Mouse (Mus musculus) heart, embryonic 16.5 days (tissue): Measurements from ENCODE around the gene Wdr6. TPM values are rescaled to one million over a fixed set of nuclear protein-coding genes. Genes with fewer than 3 reads are reported as not detected.

Experiments used
- ATAC-seq: fragments of 200-750 bp; cut with Nextera tagmentation; replicated peaks from 2 replicates; pipeline ENCODE4 v1.8.0; 2017; ENCODE audit warnings: moderate number of reproducible peaks; ENCODE audit not compliant: insufficient read depth, low FRiP score; ENCODE audit errors: extremely low read depth
- H3K27ac ChIP-seq: fragments of 300-500 bp; sonication (generic); 2 replicates; pipeline ENCODE4 v1.5.1; 2014; ENCODE audit warnings: mild to moderate bottlenecking, low read length, control low read depth, moderate library complexity
- H3K27me3 ChIP-seq: fragments of 300-500 bp; sonication (generic); 2 replicates; pipeline ENCODE4 v1.6.1; 2014; ENCODE audit warnings: low read length, mixed read lengths; ENCODE audit not compliant: control insufficient read depth, insufficient read depth
- H3K36me3 ChIP-seq: fragments of 300-500 bp; sonication (generic); 2 replicates; pipeline ENCODE4 v1.6.1; 2014; ENCODE audit not compliant: control insufficient read depth, insufficient read depth
- H3K4me1 ChIP-seq: fragments of 300-500 bp; sonication (generic); 2 replicates; pipeline ENCODE4 v1.6.1; 2014; ENCODE audit warnings: low read length, mixed read lengths; ENCODE audit not compliant: control insufficient read depth, insufficient read depth
- H3K4me2 ChIP-seq: fragments of 300-500 bp; sonication (generic); 2 replicates; pipeline ENCODE4 v1.6.1; 2014; ENCODE audit warnings: low read depth, mild to moderate bottlenecking, control low read depth, low read length
- H3K4me3 ChIP-seq: fragments of 300-500 bp; sonication (generic); 2 replicates; pipeline ENCODE4 v1.5.1; 2014; ENCODE audit warnings: mild to moderate bottlenecking, control low read depth, low read length
- H3K9ac ChIP-seq: fragments of 300-500 bp; sonication (generic); 2 replicates; pipeline ENCODE4 v1.6.1; 2014; ENCODE audit warnings: low read length, control low read depth
- H3K9me3 ChIP-seq: fragments of 300-500 bp; sonication (generic); replicated peaks from 2 replicates; pipeline ENCODE4 v1.6.1; 2016; ENCODE audit warnings: low read length; ENCODE audit not compliant: control insufficient read depth
- WGBS: fragments of 180-500 bp; shearing (Covaris S2); extraction: QIAGEN DNeasy Blood & Tissue Kit; methylation state at CpG from one replicate; pipeline ENCODE4 v1.1.7; 2014; 5-methylcytosine and 5-hydroxymethylcytosine counted together
- polyA plus RNA-seq: library from polyadenylated mRNA; unstranded; fragments of >200 nt; fragmentation: Nextera tagmentation; extraction: Ambion mirVana; gene quantifications from 2 replicates; pipeline ENCODE4 v1.2.1, GENCODE M21; 2015

Gene Wdr6
- polyA plus RNA-seq, 1 experiment from 2014 or later, result 48.3 TPM

DNA sequence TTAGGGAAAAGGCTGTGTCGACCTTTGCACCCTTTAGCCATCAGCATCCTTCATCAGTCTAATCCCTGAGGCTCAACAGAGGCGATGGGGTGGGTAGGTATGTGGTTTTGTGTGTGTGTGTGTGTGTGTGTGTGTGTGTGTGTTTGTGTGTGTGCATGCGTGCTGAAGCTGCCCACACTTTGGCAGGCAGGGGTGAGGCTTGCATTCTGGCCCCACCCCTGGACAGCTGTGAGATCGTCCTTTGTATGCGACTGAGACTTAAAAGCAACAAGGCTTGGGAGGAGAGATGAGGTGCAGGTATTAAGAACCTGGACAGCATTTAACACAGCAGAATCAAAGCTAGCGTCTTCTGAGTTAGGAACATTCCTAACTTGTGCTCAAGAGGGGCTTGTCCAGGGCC is 1.5 kb downstream of the Wdr6 start:
- H3K36me3 ChIP-seq, result peaks cover 23% of the 10 kb centered on the region
- ATAC-seq, result no peak

DNA sequence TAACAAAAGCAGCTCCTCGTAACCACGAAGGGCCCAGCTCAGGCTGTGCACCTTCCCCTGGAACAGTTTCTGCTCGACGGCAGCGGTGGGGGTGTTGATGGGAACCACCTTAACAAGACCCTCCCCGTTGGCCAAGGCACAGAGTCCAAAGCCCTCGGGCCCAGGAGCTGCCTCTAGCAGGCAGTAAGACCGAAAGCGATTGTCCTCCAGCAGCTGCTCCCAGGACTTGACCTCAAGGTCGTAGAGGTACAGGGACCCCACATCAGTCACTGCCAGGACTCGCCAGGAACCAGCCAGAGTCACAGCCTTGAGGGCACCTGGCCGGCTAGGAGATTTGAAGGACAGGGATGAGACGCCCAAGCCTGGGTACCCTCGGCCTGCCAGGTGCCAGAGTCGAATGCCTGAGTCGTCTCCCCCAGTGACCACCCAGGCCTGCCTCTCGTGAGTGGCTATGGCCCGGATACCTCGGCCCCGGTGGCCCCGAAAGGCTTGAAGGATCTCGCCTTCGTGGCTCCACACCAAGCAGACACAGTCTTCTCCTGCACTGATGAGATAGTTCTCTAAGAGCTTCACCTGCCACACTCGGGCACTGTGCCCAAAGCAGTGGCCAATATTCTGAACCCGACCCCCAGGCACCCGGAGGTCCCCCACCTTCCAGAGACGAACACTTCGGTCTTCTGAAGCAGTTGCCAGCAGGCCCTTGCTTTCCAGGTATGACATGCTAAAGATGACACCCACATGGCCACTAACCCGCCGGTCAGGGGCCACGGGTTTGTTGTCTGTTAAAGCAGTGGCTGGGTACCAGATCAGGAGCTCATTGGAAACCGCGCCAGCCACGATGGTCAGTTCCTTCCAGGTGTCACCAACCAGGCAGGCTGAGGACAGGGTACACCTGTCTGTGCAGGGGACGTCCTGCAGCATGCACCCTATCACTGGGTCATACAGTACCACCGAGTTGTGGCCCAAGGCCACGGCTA is 2.9 kb downstream of the Wdr6 start:
- H3K4me3 ChIP-seq, result no peak overlapping the region
- no peak overlapping the region for H3K4me2 ChIP-seq
- no peaks in the 10 kb centered on the region for H3K9me3 ChIP-seq
- peaks cover 27% of the 10 kb centered on the region for H3K36me3 ChIP-seq
- no peaks in the 10 kb centered on the region for H3K27me3 ChIP-seq
- H3K27ac ChIP-seq, result no peak overlapping the region
- ATAC-seq, result no peak
- H3K9ac ChIP-seq, result 0 out of 2 replicates have a peak overlapping the region, but pooled peaks have one; percentile 1
- H3K4me1 ChIP-seq, result peaks cover 27% of the 10 kb centered on the region
- 83% methylated on average over 37 of the region's 37 CpGs for WGBS

More for the DNA sequence above, 1.5 kb downstream of the Wdr6 start:
- no peak overlapping the region for H3K27ac ChIP-seq
- H3K4me1 ChIP-seq, result peaks cover 26% of the 10 kb centered on the region
- no peak overlapping the region for H3K4me3 ChIP-seq
- peak overlapping the region; percentile 79 for H3K4me2 ChIP-seq
- no peak overlapping the region for H3K9ac ChIP-seq
- no peaks in the 10 kb centered on the region for H3K9me3 ChIP-seq
- no peaks in the 10 kb centered on the region for H3K27me3 ChIP-seq
- 53% methylated on average over 6 of the region's 6 CpGs for WGBS

- Histone ChIP-seq H3K9ac (no peak overlapping the region), H3K36me3 (peaks cover 27% of the 10 kb centered on the region), H3K27me3 (no peaks in the 10 kb centered on the region), H3K9me3 (no peaks in the 10 kb centered on the region), H3K27ac (no peak overlapping the region), H3K4me2 (no peak overlapping the region), H3K4me3 (no peak overlapping the region), H3K4me1 (peaks cover 32% of the 10 kb centered on the region)
- WGBS, result 86% methylated on average over 12 of the region's 12 CpGs
- no peak for ATAC-seq
Observed at GRCm38 (mm10) chr9:108574921-108575320, 3.6 kb downstream of the Wdr6 start.

DNA sequence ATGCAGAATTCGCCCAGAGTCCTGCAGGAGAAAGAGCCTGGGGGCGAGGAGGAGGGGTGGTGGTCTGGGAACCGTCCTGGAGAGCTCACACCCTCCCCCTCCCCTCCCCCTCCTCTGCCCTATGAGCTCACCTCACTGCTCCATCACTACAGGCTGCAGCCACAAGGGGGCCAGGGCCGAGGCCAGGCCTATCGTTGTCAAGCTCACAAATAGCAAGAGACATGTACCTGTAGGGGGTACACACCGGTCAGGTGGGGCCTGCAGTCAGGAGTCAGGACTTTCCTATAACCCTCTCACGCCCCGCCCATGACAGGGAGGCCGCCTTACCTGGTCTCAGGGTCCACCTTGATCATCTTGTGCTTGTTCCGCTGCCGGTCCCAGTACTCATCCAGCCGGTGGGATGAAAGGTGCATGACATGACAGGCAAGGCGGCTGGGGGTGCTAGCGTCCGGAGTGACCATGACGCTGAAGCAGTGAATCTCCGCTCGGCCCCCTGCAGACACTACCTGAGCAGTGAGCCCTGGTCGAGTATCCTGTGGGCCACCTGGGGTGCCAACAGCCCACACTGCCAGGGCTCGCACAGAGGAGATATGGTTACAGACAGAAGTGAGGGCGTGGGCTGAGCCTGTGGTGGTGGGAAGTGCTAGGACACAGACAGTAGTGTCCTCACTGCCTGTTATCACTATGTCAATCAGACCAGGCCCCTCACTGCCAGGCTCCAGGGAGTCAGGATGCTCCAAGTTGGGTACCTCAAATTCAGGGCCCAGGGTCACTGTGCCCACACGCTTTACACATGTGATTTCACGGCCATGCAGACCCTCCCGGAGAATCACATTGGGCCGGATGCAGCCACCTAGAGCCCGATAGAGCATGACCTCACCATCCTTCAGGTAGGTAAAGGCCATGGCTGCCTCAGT is 4.5 kb downstream of the Wdr6 start:
- H3K27ac ChIP-seq, result no peak overlapping the region
- peaks cover 27% of the 10 kb centered on the region for H3K36me3 ChIP-seq
- H3K4me2 ChIP-seq, result no peak overlapping the region
- H3K9me3 ChIP-seq, result no peaks in the 10 kb centered on the region
- H3K4me1 ChIP-seq, result peaks cover 30% of the 10 kb centered on the region
- no peaks in the 10 kb centered on the region for H3K27me3 ChIP-seq
- no peak overlapping the region for H3K4me3 ChIP-seq
- WGBS, result 49% methylated on average over 26 of the region's 26 CpGs
- no peak for ATAC-seq
- H3K9ac ChIP-seq, result no peak overlapping the region

- ATAC-seq, result no peak
- Histone ChIP-seq H3K4me1 (peaks cover 34% of the 10 kb centered on the region), H3K9ac (no peak overlapping the region), H3K27me3 (no peaks in the 10 kb centered on the region), H3K9me3 (no peaks in the 10 kb centered on the region), H3K4me3 (no peak overlapping the region), H3K4me2 (no peak overlapping the region), H3K27ac (no peak overlapping the region), H3K36me3 (peaks cover 27% of the 10 kb centered on the region)
- 83% methylated on average over 10 of the region's 10 CpGs for WGBS
Observed at GRCm38 (mm10) chr9:108572321-108572720, 6.2 kb downstream of the Wdr6 start.

- no peak overlapping the region for H3K27ac ChIP-seq
- WGBS, result 90% methylated on average over 16 of the region's 16 CpGs
- H3K9me3 ChIP-seq, result no peaks in the 10 kb centered on the region
- H3K4me1 ChIP-seq, result peaks cover 28% of the 10 kb centered on the region
- peaks cover 27% of the 10 kb centered on the region for H3K36me3 ChIP-seq
- H3K9ac ChIP-seq, result no peak overlapping the region
- H3K27me3 ChIP-seq, result no peaks in the 10 kb centered on the region
- H3K4me2 ChIP-seq, result no peak overlapping the region
- no peak overlapping the region for H3K4me3 ChIP-seq
- ATAC-seq, result no peak
Observed at GRCm38 (mm10) chr9:108571401-108571973, 7.1 kb downstream of the Wdr6 start.

DNA sequence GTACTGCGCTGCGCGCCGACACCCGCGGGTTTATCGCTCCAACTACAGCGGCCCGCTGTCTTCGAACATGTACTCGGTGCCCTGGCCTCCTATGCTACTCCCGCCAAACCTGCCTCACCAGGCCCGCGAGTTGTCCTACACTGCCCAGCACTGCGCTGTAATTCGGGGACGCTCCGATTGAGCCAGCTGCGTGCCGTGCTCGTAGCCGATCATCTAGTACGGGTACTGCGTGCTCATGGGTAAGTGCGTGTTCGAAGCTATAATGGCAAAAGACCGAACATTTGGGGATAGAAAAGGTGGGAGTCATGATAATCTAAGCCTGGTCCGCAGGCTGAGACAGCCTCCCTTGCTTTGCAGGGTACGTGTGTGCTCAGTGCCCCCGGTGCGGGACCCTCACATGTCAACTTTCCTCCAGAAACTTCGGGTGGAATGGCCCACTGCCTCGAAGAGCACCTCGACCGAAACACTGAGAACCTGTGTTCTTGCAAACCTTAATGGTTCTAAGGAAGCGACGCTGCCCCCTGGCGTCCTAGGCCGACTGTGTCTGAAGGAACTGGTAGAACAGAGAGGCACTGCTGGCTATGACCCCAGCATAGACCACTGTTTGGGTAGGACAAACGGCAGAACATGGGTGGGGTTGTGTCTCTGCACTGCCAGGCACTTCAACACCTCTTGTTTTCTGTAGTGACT is 8.2 kb downstream of the Wdr6 start:
- WGBS, result under 1% methylated on average over 40 of the region's 40 CpGs
- no peak for ATAC-seq
- no peaks in the 10 kb centered on the region for H3K27me3 ChIP-seq
- H3K36me3 ChIP-seq, result peaks cover 25% of the 10 kb centered on the region
- peaks cover 33% of the 10 kb centered on the region for H3K4me1 ChIP-seq
- peak overlapping the region; percentile 43; the same call in 1 of the 2 replicates for H3K27ac ChIP-seq
- no peaks in the 10 kb centered on the region for H3K9me3 ChIP-seq
- peak overlapping the region; percentile 73 for H3K4me3 ChIP-seq
- H3K9ac ChIP-seq, result peak overlapping the region; percentile 76
- peak overlapping the region; percentile 94 for H3K4me2 ChIP-seq

DNA sequence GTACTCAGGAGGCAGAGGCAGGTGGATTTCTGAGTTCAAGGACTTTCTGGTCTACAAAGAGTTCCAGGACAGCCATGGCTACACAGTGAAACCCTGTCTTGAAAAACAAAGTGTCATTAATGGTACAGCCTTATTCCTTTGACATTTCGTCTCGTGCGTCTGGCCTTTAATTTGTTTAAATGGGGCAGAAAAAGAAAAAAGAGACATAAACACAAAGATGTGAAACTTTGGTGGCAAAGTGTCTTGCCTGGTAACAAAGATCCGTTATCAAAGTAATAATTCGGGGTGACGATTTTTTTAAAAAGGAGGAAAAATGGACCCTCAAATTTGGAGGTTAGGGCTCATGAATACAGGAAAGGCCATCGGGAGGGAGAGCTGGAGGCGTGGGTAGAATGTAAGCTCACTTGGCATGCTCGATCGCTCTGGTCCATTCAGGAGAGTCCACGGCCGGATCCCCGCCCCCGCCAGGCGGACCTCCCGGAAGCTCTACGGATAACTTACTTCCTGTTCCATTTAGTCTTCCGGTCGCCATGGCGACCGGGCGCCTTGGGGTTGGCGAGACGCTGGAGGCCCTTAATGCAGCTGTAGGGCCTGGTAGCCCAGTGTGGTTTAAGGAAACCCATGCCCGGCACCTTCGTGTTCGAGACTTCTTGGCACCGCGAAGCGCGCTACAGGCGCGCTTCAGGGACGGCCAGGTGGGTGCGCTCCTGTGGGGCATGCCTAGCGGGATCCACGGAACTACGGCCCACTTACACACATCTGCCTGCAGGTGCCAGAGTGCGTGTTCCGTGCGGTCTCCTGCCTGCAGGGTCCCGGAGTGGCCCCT is 8.9 kb downstream of the Wdr6 start, which contains the start of gene Dalrd3:
Gene Dalrd3 (plus strand): TSS at position 506 of the 826 bp plus-strand sequence.
- Histone ChIP-seq H3K27ac (peak within 1 kb of the TSS; percentile 43), H3K9me3 (no peaks in the 10 kb centered on the region), H3K36me3 (peaks cover 27% of the 10 kb centered on the region), H3K4me2 (peak within 1 kb of the TSS; percentile 100), H3K9ac (peak within 1 kb of the TSS; percentile 76), H3K4me1 (peaks cover 31% of the 10 kb centered on the region), H3K4me3 (peak within 1 kb of the TSS; percentile 73), H3K27me3 (no peaks in the 10 kb centered on the region)
- WGBS, result 6% methylated on average over 42 of the region's 42 CpGs
- ATAC-seq, result peak; percentile 55
